Mouse (Mus musculus) lung, postnatal 0 days (tissue): ENCODE data around the gene Ptafr. TPM values are rescaled to one million over a fixed set of nuclear protein-coding genes. Genes with fewer than 3 reads are reported as not detected.

Experiments
- ATAC-seq: fragments of 200-750 bp; cut with Nextera tagmentation; 2 replicates; pipeline ENCODE4 v1.8.0; 2017; ENCODE audit warnings: moderate library complexity
- DNase-seq: peaks from one replicate; pipeline ENCODE4 v3.0.0-alpha.2; 2016; ENCODE audit warnings: low spot score
- H3K27ac ChIP-seq: fragments of 300-500 bp; sonication (generic); 2 replicates; pipeline ENCODE4 v1.5.1; 2014; ENCODE audit warnings: antibody characterized with exemption, mild to moderate bottlenecking, low read length, mixed read lengths
- H3K27me3 ChIP-seq: fragments of 300-500 bp; sonication (generic); replicated peaks from 2 replicates; pipeline ENCODE4 v1.6.1; 2014; ENCODE audit warnings: low read length, mixed read lengths; ENCODE audit not compliant: insufficient read depth
- H3K36me3 ChIP-seq: fragments of 300-500 bp; sonication (generic); 2 replicates; pipeline ENCODE4 v1.6.1; 2014; ENCODE audit warnings: low read length, mixed read lengths; ENCODE audit not compliant: insufficient read depth
- H3K4me1 ChIP-seq: fragments of 300-500 bp; sonication (generic); 2 replicates; pipeline ENCODE4 v1.6.1; 2014; ENCODE audit warnings: antibody characterized with exemption, low read depth, low read length, mixed read lengths; ENCODE audit not compliant: insufficient read depth
- H3K4me2 ChIP-seq: fragments of 300-500 bp; sonication (generic); replicated peaks from 2 replicates; pipeline ENCODE4 v1.6.1; 2014; ENCODE audit warnings: low read depth, mild to moderate bottlenecking, low read length, moderate library complexity, mixed read lengths
- H3K4me3 ChIP-seq: fragments of 300-500 bp; sonication (generic); 2 replicates; pipeline ENCODE4 v1.5.1; 2014; ENCODE audit warnings: low read depth, low read length
- H3K9ac ChIP-seq: fragments of 300-500 bp; sonication (generic); replicated peaks from 2 replicates; pipeline ENCODE4 v1.6.1; 2014; ENCODE audit warnings: low read depth, mild to moderate bottlenecking
- H3K9me3 ChIP-seq: fragments of 300-500 bp; sonication (generic); 2 replicates; pipeline ENCODE4 v1.6.1; 2016; ENCODE audit warnings: low read length, mixed read lengths
- CTCF ChIP-seq: IDR thresholded peaks from 2 replicates; pipeline ENCODE4 v1.5.1; 2016; ENCODE audit warnings: antibody characterized with exemption, mild to moderate bottlenecking
- EP300 ChIP-seq: IDR thresholded peaks from 2 replicates; pipeline ENCODE4 v1.6.1; 2016; ENCODE audit warnings: antibody characterized with exemption, mild to moderate bottlenecking, control low read depth
- WGBS: fragments of 180-500 bp; shearing (Covaris S2); extraction: QIAGEN DNeasy Blood & Tissue Kit; methylation state at CpG from one replicate; pipeline ENCODE4 v1.1.7; 2014; 5-methylcytosine and 5-hydroxymethylcytosine counted together
- polyA plus RNA-seq: library from polyadenylated mRNA; unstranded; fragments of >200 nt; fragmentation: Nextera tagmentation; extraction: Ambion mirVana; gene quantifications from 2 replicates; pipeline ENCODE4 v1.2.1, GENCODE M21; 2015

Ptafr gene
- 2.1 and 2.5 TPM in 2 replicates for polyA plus RNA-seq

- Histone ChIP-seq H3K9me3 (no peaks in the 10 kb centered on the region), H3K4me3 (no peak within 1 kb of the TSS), H3K36me3 (no peaks in the 10 kb centered on the region), H3K4me1 (no peaks in the 10 kb centered on the region), H3K27ac (peak within 1 kb of the TSS; percentile 20; the same call in 1 of the 2 replicates), H3K9ac (no peak within 1 kb of the TSS), H3K27me3 (no peaks in the 10 kb centered on the region), H3K4me2 (peak within 1 kb of the TSS; percentile 14; the same call in 1 of the 2 replicates)
- ATAC-seq (peak; percentile 70), DNase-seq (peak; percentile 57)
- no peak for TF ChIP-seq EP300
- 0 out of 2 replicates have a peak, but pooled peaks have one; percentile 11 for TF ChIP-seq CTCF
- 15% methylated on average over 4 of the region's 4 CpGs for WGBS
Observed at GRCm38 (mm10) chr4:132563965-132564364, at the start of gene Ptafr. Gene Ptafr (plus strand): TSS chr4:132564067.

- H3K4me1 ChIP-seq: peaks cover 4% of the 10 kb centered on the region; the same call in 1 of the 2 replicates
- no peaks in the 10 kb centered on the region for H3K9me3 ChIP-seq
- H3K27ac ChIP-seq: peak overlapping the region; percentile 77
- H3K27me3 ChIP-seq: no peaks in the 10 kb centered on the region
- peak overlapping the region; percentile 68 for H3K4me2 ChIP-seq
- peak overlapping the region; percentile 27; the same call in 1 of the 2 replicates for H3K9ac ChIP-seq
- WGBS: under 1% methylated on average over 21 of the region's 21 CpGs
- DNase-seq: peak; percentile 90
- peak; percentile 85 for TF ChIP-seq CTCF
- TF ChIP-seq EP300: no peak
- no peaks in the 10 kb centered on the region for H3K36me3 ChIP-seq
- H3K4me3 ChIP-seq: peak overlapping the region; percentile 43
- peak; percentile 31 for ATAC-seq
Observed at GRCm38 (mm10) chr4:132514555-132515135, 49.2 kb upstream of the Ptafr start.

DNA sequence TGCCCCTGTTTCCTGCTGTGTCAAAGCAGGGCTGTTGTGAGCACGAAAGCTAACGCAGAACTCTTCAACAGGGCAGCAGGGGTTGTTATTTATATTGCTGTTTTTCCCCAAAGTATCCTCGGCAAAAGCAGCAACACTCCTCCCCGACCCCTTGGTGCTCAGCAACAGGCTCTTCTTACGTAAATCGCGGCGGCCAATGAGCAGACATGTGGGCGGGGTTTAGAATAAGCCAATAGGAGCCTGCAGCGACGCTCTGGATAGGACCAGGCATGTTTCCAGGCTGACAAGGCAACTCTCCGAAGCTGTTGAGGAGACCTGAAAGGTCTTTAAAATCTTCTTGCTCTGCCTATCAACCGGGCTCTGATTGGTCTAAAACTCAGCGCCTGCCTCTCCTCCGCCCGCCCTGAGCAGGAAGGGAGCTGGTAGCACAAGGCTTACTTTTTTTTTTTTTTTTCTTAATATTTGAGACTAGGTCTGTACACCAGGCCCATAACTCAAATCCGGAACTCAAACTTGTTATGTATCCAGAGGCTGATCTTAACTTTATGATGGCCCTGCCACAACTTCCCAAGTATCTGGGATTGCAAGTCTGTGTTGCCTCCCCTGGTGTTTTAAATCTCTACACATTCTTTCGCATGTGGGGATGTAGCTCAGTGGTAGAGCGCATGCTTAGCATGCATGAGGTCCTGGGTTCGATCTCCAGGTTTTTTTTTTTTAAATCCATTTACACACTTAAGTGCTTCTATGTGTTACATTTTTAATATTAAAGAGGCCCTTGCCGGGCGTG is 48.3 kb upstream of the Ptafr start:
- peak; percentile 100 for DNase-seq
- Histone ChIP-seq H3K4me3 (peak overlapping the region; percentile 43), H3K9ac (peak overlapping the region; percentile 27; the same call in 1 of the 2 replicates), H3K27ac (peak overlapping the region; percentile 77), H3K27me3 (no peaks in the 10 kb centered on the region), H3K9me3 (no peaks in the 10 kb centered on the region), H3K36me3 (no peaks in the 10 kb centered on the region), H3K4me2 (peak overlapping the region; percentile 68), H3K4me1 (peaks cover 4% of the 10 kb centered on the region; the same call in 1 of the 2 replicates)
- no peak for TF ChIP-seq EP300
- TF ChIP-seq CTCF: no peak
- ATAC-seq: peak; percentile 94
- 20% methylated on average over 22 of the region's 22 CpGs for WGBS

DNA sequence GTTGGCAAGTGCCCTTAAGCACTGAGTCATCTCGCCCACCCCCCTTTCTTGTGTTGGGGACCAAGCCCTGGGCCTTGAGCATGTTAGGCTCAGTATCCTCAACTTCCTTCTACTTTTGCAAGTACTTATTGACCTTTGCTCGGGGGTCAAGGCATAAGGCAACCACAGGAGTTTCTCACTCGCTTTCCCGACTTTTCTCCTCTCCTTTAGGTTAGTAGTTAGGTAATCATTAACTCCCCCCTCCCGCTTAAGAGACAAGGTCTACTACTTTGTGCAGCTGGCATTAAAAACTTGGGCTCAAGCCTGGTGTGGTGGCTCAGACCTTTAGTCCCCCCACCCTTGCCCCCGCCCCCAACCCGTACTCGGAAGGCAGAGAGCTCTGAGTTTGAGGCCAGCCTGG is 45.8 kb upstream of the Ptafr start:
- Histone ChIP-seq H3K4me1 (peaks cover 4% of the 10 kb centered on the region; the same call in 1 of the 2 replicates), H3K27me3 (no peaks in the 10 kb centered on the region), H3K9me3 (no peaks in the 10 kb centered on the region), H3K4me3 (no peak overlapping the region), H3K4me2 (no peak overlapping the region), H3K27ac (no peak overlapping the region), H3K9ac (no peak overlapping the region), H3K36me3 (no peaks in the 10 kb centered on the region)
- 48% methylated on average over 8 of the region's 8 CpGs for WGBS
- no peak for ATAC-seq
- TF ChIP-seq EP300 (no peak), CTCF (no peak)
- peak; percentile 40 for DNase-seq

GRCm38 (mm10) chr4:132519188-132519587 is 44.7 kb upstream of the Ptafr start:
- no peak overlapping the region for H3K27ac ChIP-seq
- peaks cover 3% of the 10 kb centered on the region; the same call in 1 of the 2 replicates for H3K4me1 ChIP-seq
- no peaks in the 10 kb centered on the region for H3K9me3 ChIP-seq
- no peak for DNase-seq
- whole genome bisulfite sequencing: 83% methylated on average over 3 of the region's 3 CpGs
- no peaks in the 10 kb centered on the region for H3K36me3 ChIP-seq
- H3K9ac ChIP-seq: no peak overlapping the region
- H3K4me3 ChIP-seq: no peak overlapping the region
- ATAC-seq: no peak
- no peaks in the 10 kb centered on the region for H3K27me3 ChIP-seq
- TF ChIP-seq CTCF (no peak), EP300 (no peak)
- H3K4me2 ChIP-seq: no peak overlapping the region

DNA sequence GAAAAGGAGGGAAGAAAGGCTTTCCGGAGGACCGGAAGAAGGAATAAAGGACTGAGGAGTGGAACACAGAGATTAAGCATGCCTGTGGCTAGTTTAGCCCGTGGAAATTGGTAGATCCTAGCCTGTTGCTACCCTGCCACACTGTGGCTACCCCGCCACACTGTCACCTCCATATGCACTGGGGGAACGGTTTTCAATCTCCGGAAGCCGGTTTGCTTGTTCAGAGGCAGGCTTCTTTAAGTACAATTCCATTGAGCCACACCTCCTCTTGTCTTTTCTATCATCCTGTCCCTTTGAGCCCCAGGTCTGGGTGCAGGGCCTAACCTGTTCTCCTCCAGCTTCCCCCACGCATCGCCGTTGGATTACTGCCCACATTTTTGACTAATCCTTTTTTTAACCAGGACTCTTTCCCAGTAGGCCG is 39.5 kb upstream of the Ptafr start:
- H3K9me3 ChIP-seq: no peaks in the 10 kb centered on the region
- no peak overlapping the region for H3K4me3 ChIP-seq
- peak overlapping the region; percentile 43; the same call in 1 of the 2 replicates for H3K27ac ChIP-seq
- WGBS: 21% methylated on average over 11 of the region's 11 CpGs
- H3K27me3 ChIP-seq: no peaks in the 10 kb centered on the region
- ATAC-seq: peak; percentile 56
- no peaks in the 10 kb centered on the region for H3K4me1 ChIP-seq
- no peak overlapping the region for H3K4me2 ChIP-seq
- DNase-seq: peak; percentile 48
- no peaks in the 10 kb centered on the region for H3K36me3 ChIP-seq
- H3K9ac ChIP-seq: no peak overlapping the region
- no peak for TF ChIP-seq EP300
- peak; percentile 34 for TF ChIP-seq CTCF
